Mouse (Mus musculus): Measurements from ENCODE around the gene Wbp4. TPM values are rescaled to one million over a fixed set of nuclear protein-coding genes. Genes with fewer than 3 reads are reported as not detected.
"Not testable (repeated sequence)": the region's sequence is repeated elsewhere in the genome, so short reads cannot be mapped to it uniquely, and the experiment has no call there.

Wbp4 gene
- total RNA-seq, 2 experiments from 2014 or later: 27.7 to 40.6 TPM

DNA sequence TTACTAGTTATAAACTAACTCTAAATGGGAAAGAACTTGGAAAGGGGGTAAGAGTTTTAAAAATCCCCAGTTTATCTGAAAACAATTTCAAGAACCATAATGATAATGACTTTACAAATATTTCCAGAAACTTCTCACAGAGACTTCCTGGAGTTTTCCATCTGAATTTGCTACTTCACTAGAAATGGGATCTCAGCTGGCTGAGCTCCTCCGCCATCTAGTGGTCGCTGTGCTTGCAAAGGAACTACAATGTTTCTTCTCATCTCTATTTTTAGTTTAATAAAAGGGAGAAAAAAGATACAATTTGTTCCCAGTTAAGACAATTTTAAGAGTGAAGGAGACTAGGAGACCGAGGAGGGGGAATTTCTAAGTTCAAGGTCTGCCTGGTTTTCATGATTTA lies 13.7 kb downstream of the Wbp4 start:
- peak; percentile 68; the same call in 1 of the 2 replicates for ATAC-seq (replicated peaks; ENCODE audit: low FRiP score, poor library complexity, severe bottlenecking)

- ATAC-seq (replicated peaks; ENCODE audit: low FRiP score, poor library complexity, severe bottlenecking): no peak
These were observed 15.7 kb downstream of the Wbp4 start for GRCm38 (mm10) chr14:79465623-79466022.

DNA sequence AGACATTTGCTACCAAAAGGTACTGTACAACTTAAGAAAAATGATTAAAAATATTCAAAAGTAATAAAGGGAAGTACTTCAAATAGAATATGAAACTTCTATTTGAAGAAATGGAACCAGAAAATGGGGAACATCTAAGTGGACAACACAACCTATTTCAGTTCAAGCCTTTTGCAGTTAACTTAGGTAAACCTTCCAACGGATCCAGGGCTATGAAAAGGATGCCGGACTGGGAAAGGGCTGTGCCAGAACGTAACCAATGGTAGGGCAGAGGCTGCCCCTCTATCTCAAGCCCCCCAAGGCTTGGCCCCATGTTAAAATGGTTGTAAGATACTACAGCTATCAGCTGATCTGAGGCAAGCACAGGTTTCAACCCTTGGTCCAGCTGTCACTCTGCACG lies 20.3 kb downstream of the Wbp4 start:
- ATAC-seq (replicated peaks; ENCODE audit: low FRiP score, poor library complexity, severe bottlenecking): no peak

DNA sequence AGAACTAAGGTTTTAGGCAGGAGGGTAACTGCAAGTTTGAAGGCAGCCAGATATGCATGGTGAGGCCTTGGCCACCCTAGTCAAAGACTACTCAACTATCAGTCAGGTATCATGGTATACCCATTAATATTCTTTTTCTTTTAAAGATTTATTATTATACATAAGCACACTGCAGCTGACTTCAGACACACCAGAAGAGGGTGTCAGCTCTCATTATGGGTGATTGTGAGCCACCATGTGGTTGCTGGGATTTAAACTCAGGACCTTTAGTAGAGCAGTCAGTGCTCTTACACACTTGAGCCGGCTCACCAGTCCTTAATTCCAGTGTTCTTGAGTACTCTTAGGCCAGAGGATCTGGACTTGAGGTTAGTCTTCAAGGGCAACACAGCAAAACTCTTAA lies 20.9 kb downstream of the Wbp4 start:
- ATAC-seq (replicated peaks; ENCODE audit: low FRiP score, poor library complexity, severe bottlenecking): no peak

DNA sequence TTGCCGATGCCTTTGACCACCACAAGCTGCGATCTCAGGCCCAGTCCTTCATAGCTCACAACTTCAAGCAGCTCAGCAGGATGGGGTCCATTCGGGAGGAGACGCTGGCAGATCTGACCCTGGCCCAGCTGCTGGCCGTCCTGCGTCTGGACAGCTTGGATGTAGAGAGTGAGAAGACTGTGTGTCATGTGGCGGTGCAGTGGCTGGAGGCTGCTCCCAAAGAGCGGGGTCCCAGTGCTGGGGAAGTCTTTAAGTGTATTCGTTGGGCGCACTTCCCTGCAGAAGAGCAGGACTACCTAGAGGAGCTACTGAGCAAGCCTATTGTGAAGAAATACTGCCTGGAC lies 28.8 kb downstream of the Wbp4 start:
- ATAC-seq (replicated peaks; ENCODE audit: low FRiP score, poor library complexity, severe bottlenecking): not testable (repeated sequence)

- peak; percentile 96 for ATAC-seq (replicated peaks; ENCODE audit: low FRiP score, poor library complexity, severe bottlenecking)
These were observed 29.4 kb downstream of the Wbp4 start, which contains the start of gene Kbtbd6 for GRCm38 (mm10) chr14:79451681-79452590. Gene Kbtbd6 (plus strand): TSS chr14:79451835.

GRCm38 (mm10) chr14:79445055-79445620 lies 36.2 kb downstream of the Wbp4 start:
- ATAC-seq (replicated peaks; ENCODE audit: low FRiP score, poor library complexity, severe bottlenecking): no peak

GRCm38 (mm10) chr14:79444601-79445000 lies 36.7 kb downstream of the Wbp4 start:
- ATAC-seq (replicated peaks; ENCODE audit: low FRiP score, poor library complexity, severe bottlenecking): no peak

DNA sequence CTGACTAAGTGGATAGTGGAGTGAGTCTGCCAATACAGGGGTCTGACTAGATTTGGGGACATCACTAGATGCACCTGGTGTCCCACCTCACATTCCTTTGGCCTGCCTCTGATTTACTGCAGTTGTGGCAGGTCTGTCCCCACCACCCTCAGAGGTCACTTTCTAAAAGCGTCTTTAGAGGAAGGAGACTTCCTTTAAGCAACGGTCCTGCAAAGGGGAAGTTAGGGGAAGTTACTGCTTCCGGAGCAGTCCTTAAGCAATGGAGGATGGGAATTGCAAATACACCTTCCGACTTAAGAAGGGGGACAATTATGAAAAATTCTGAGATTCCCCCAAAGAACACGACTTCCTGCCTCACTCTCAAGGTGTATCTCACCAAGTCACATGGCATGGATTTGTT lies 39.9 kb downstream of the Wbp4 start:
- no peak for ATAC-seq (replicated peaks; ENCODE audit: low FRiP score, poor library complexity, severe bottlenecking)

DNA sequence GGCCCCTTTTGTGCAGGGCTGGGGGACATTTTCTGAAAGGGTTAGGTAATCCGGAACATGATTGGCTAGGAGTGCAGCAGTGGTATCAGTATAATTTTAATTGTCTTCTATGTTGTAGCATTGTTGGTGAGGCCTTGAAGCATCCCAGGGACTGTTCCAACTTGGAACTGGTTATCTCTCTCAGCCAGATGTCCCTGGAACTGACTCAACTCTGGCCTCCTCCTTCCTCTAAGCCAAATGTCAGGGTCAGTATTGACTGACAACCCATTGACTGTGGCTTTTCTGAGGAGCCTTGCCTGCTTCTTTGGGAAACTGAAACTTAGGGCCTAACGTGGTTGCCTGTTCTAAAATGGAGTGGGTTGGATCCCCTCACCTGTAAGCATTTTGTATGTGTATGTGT lies 40.7 kb downstream of the Wbp4 start:
- peak; percentile 96 for ATAC-seq (replicated peaks; ENCODE audit: low FRiP score, poor library complexity, severe bottlenecking)

- ATAC-seq (replicated peaks; ENCODE audit: low FRiP score, poor library complexity, severe bottlenecking): no peak
These were observed 47.3 kb downstream of the Wbp4 start for GRCm38 (mm10) chr14:79434068-79434467.

DNA sequence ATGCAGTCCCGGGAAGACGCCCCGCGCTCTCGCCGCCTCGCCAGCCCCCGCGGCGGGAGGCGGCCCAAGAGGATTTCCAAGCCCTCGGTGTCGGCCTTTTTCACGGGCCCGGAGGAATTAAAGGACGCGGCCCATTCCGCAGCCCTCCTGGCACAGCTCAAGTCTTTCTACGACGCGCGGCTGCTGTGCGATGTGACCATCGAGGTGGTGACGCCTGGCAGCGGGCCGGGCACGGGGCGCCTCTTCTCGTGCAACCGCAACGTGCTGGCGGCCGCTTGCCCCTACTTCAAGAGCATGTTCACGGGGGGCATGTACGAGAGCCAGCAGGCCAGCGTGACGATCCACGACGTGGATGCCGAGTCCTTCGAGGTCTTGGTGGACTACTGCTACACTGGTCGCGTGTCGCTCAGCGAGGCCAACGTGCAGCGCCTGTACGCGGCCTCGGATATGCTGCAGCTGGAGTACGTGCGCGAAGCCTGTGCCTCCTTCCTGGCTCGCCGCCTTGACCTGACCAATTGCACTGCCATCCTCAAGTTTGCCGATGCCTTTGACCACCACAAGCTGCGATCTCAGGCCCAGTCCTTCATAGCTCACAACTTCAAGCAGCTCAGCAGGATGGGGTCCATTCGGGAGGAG lies 54.5 kb downstream of the Wbp4 start:
- peak; percentile 50 for ATAC-seq (replicated peaks; ENCODE audit: low FRiP score, poor library complexity, severe bottlenecking)

GRCm38 (mm10) chr14:79425979-79426729 lies 55.2 kb downstream of the Wbp4 start, which contains the start of gene Kbtbd7:
Gene Kbtbd7 (plus strand): TSS chr14:79426511.
- ATAC-seq (replicated peaks; ENCODE audit: low FRiP score, poor library complexity, severe bottlenecking): peak; percentile 97

DNA sequence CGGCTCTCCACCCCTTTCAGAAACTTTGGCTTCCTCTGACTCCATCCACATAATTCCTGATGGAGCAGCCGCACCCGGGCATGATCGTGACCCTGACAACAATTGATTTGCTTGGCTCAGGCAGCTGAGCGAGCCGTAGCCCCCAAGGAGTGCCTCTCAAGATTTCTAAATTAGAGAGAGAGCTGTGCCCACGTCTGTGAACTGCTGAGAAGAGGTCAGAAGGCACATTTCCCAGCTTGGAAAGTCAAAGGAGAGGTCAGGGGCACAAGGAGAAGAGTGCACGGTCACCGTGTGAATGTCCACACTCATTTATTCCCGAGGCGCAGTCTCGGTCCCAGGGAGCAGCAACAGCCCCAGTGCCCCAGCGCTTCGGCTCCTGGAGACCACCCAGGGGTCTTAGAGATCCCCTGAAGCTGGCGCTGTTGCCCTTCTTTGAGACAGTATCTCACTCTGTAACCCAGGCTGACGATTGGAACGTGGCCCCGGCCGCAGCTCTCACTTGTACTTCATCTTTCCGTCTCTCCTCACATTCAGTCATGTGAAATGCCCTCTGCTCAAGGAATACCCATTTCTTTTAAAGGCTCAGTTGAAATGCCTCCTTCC lies 61.1 kb downstream of the Wbp4 start:
- no peak for ATAC-seq (replicated peaks; ENCODE audit: low FRiP score, poor library complexity, severe bottlenecking)

DNA sequence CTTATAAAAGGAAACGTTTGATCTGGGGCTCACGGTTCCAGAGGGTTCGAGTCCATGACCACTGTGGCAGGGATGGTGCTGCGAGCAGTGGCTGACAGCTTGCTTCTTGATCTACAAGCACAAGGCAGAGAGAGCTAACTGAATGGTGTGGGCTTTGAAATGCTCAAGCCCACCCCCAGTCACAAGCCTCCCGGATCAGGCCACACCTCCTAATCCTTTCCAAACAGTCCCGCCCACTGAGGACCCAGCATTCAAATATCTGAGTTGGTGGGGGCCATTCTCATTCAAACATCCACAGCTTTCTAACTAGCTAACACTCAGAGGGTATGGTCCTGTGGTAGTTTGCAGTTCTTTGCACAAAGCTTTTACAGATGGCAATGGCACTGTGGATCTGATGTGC lies 68.2 kb downstream of the Wbp4 start:
- ATAC-seq (replicated peaks; ENCODE audit: low FRiP score, poor library complexity, severe bottlenecking): no peak

DNA sequence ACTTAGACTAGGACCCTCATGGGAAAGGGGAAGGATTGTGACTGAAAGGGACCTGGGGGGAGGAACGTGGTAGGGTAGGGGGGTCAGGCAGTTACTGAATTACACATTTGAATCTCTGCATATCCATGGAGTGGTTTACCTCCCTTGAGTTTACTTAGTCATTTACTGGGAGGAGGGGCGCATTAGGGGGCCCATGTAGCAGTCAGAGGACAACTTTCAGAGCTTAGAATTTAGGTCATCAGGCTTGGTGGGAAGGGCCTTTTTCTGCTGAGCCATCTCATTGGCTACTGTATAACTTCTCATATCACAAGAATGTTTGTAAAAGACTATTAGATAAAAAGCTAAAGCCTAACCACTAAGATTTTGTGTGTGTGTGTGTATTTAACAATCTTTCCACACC lies 70.7 kb downstream of the Wbp4 start:
- no peak for ATAC-seq (replicated peaks; ENCODE audit: low FRiP score, poor library complexity, severe bottlenecking)

Data from erythroid progenitor cell, adult 5-6 weeks (primary cell).